Mouse (Mus musculus) liver, embryonic 14.5 days (tissue): ENCODE results near the gene C1ql4. TPM values are rescaled to one million over a fixed set of nuclear protein-coding genes. Genes with fewer than 3 reads are reported as not detected.

ENCODE experiments used
- ATAC-seq: fragments of 200-750 bp; cut with Nextera tagmentation; 2 replicates; pipeline ENCODE4 v1.8.0; 2017; ENCODE audit warnings: moderate number of reproducible peaks, mild to moderate bottlenecking, moderate library complexity; ENCODE audit not compliant: insufficient read depth
- DNase-seq, 3 experiments: peaks; one replicate each; pipeline ENCODE4 v3.0.0-alpha.2; 2012 to 2013; ENCODE audit warnings: low read depth in 3 of 3, low spot score in 3 of 3
- H3K27ac ChIP-seq: fragments of 300-500 bp; sonication (generic); 2 replicates; pipeline ENCODE4 v1.5.1; 2014; ENCODE audit warnings: moderate library complexity, mild to moderate bottlenecking, control low read depth, inconsistent platforms
- H3K27me3 ChIP-seq: fragments of 300-500 bp; sonication (generic); 2 replicates; pipeline ENCODE4 v1.6.1; 2014; ENCODE audit warnings: mild to moderate bottlenecking, low read length, moderate library complexity; ENCODE audit not compliant: control insufficient read depth, insufficient read depth
- H3K36me3 ChIP-seq: fragments of 300-500 bp; sonication (generic); replicated peaks from 2 replicates; pipeline ENCODE4 v1.6.1; 2014; ENCODE audit warnings: low read depth; ENCODE audit not compliant: control insufficient read depth, insufficient read depth
- H3K4me1 ChIP-seq, 2 experiments: fragments of 200-500 bp in 1 of 2; fragments of 300-500 bp in 1 of 2; sonication (generic) in 1 of 2; replicated peaks; 2 replicates each; pipeline ENCODE4 v1.6.1; 2012 to 2014; ENCODE audit warnings: antibody characterized with exemption in 1 of 2, inconsistent platforms in 1 of 2, low read length in 1 of 2; ENCODE audit not compliant: control insufficient read depth in 2 of 2, insufficient read depth in 2 of 2
- H3K4me2 ChIP-seq: fragments of 300-500 bp; sonication (generic); 2 replicates; pipeline ENCODE4 v1.6.1; 2014; ENCODE audit warnings: low read depth, mild to moderate bottlenecking, control low read depth, moderate library complexity
- H3K4me3 ChIP-seq, 2 experiments: fragments of 200-500 bp in 1 of 2; fragments of 300-500 bp in 1 of 2; sonication (generic) in 1 of 2; 2 replicates each; pipeline ENCODE4 v1.5.1; 2012 to 2014; ENCODE audit warnings: low read depth in 2 of 2, low read length in 2 of 2, mild to moderate bottlenecking in 2 of 2, control low read depth in 1 of 2, inconsistent platforms in 1 of 2, moderate library complexity in 1 of 2; ENCODE audit not compliant: insufficient read depth in 1 of 2
- H3K9ac ChIP-seq: fragments of 300-500 bp; sonication (generic); replicated peaks from 2 replicates; pipeline ENCODE4 v1.6.1; 2014; ENCODE audit warnings: mild to moderate bottlenecking, control low read depth, moderate library complexity
- H3K9me3 ChIP-seq: fragments of 300-500 bp; sonication (generic); 2 replicates; pipeline ENCODE4 v1.6.1; 2016; ENCODE audit warnings: low read length, mixed read lengths; ENCODE audit not compliant: control insufficient read depth
- CTCF ChIP-seq: IDR thresholded peaks from 2 replicates; pipeline ENCODE4 v1.5.1; 2016; ENCODE audit warnings: antibody characterized with exemption, low read depth, control low read depth
- EP300 ChIP-seq: IDR thresholded peaks from 2 replicates; pipeline ENCODE4 v1.6.1; 2016; ENCODE audit warnings: antibody characterized with exemption, low read depth
- WGBS: fragments of 180-500 bp; shearing (Covaris S2); extraction: QIAGEN DNeasy Blood & Tissue Kit; methylation state at CpG from one replicate; pipeline ENCODE4 v1.1.7; 2014; ENCODE audit not compliant: insufficient replicate concordance; 5-methylcytosine and 5-hydroxymethylcytosine counted together
- polyA plus RNA-seq, 2 experiments: library from polyadenylated mRNA; depleted of rRNA in 1 of 2; stranded (reverse) in 1 of 2; unstranded in 1 of 2; fragments of >200 nt; fragmentation: Nextera tagmentation in 1 of 2; extraction: Ambion mirVana in 1 of 2; gene quantifications; 2 replicates each; pipeline versions ENCODE4 v1.2.1 to v1.2.3; 2012 to 2014

The C1ql4 gene
- polyA plus RNA-seq, 2 experiments: not detected

- ATAC-seq (no peak), DNase-seq (no peak)
- Histone ChIP-seq H3K4me3 (peak within 1 kb of the TSS in 1 of 2 experiments; percentile 42; a peak in 3 of 4 replicates), H3K36me3 (no peaks in the 10 kb centered on the region), H3K4me1 (peaks cover 0 to 4% of the 10 kb centered on the region in 2 experiments; a peak in 2 of 4 replicates), H3K9me3 (no peaks in the 10 kb centered on the region), H3K9ac (no peak within 1 kb of the TSS), H3K4me2 (peak within 1 kb of the TSS; percentile 62), H3K27me3 (peaks cover 98% of the 10 kb centered on the region), H3K27ac (no peak within 1 kb of the TSS)
- TF ChIP-seq EP300: no peak
- 37% methylated on average over 8 of the region's 8 CpGs for WGBS
These were observed 5.3 kb upstream of the C1ql4 start, which contains the start of gene Dnajc22 for GRCm38 (mm10) chr15:99092870-99093269. TSS of gene Dnajc22 (plus strand) at chr15:99093170.

DNA sequence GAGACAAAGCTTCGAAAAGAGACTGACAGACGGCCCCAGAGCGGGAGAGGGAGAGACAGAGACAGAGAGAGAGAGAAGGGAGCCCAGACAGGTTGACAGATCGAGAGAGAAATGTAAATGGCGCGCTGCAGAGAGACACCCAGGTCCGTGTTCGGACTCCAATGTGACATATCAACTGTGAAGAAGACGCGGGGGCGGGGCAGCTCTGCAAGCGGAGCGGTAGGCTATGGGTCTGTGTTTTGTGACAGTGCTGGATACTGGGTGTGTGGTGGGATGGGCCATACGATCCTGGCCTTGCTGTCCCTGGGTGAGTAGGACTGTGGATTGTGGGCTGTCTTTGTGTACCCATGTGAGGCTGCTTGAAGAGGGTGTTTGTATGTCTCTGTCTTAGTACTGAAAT is 1.5 kb upstream of the C1ql4 start:
- no peak for ATAC-seq
- Histone ChIP-seq H3K27me3 (peaks cover 91% of the 10 kb centered on the region), H3K27ac (no peak overlapping the region), H3K4me3 (no peak overlapping the region), H3K9ac (no peak overlapping the region), H3K4me2 (0 out of 2 replicates have a peak overlapping the region, but pooled peaks have one; percentile 24), H3K9me3 (no peaks in the 10 kb centered on the region), H3K36me3 (no peaks in the 10 kb centered on the region), H3K4me1 (peaks cover 0 to 4% of the 10 kb centered on the region in 2 experiments; a peak in 2 of 4 replicates)
- no peak for DNase-seq
- TF ChIP-seq CTCF: no peak
- no peak for TF ChIP-seq EP300
- WGBS: 8% methylated on average over 14 of the region's 14 CpGs

DNA sequence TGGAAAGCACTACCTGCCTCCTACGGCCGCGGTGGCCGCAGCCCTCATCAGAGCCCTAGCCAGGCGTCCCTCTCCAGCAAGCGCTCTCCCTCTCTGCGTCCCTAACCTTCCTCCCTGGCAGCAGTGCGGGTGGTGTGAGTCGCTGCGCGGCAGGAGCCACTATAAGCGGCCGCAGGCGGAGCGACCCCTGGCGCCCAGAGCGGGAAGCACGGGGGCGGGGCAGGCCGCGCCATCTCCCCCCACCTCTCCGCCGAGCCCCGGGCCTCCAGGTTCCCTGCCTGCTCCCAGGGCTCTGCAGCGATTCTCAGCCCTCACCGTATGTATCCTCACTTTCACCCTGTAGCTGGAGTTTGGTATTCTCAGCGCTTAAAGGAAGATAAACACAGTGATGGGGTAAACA is 675 bp upstream of the C1ql4 start:
- under 1% methylated on average over 27 of the region's 27 CpGs for WGBS
- H3K36me3 ChIP-seq: no peaks in the 10 kb centered on the region; the same call in 1 of the 2 replicates
- no peaks in the 10 kb centered on the region for H3K9me3 ChIP-seq
- peaks cover 0 to 8% of the 10 kb centered on the region in 2 experiments; a peak in 2 of 4 replicates for H3K4me1 ChIP-seq
- DNase-seq: no peak
- 0 out of 2 replicates have a peak, but pooled peaks have one; percentile 29 for ATAC-seq
- no peak overlapping the region for H3K27ac ChIP-seq
- no peak overlapping the region for H3K9ac ChIP-seq
- H3K4me3 ChIP-seq: no peak overlapping the region
- TF ChIP-seq EP300 (no peak), CTCF (peak; percentile 75)
- H3K27me3 ChIP-seq: peaks cover 85% of the 10 kb centered on the region
- peak overlapping the region; percentile 24; the same call in 1 of the 2 replicates for H3K4me2 ChIP-seq

DNA sequence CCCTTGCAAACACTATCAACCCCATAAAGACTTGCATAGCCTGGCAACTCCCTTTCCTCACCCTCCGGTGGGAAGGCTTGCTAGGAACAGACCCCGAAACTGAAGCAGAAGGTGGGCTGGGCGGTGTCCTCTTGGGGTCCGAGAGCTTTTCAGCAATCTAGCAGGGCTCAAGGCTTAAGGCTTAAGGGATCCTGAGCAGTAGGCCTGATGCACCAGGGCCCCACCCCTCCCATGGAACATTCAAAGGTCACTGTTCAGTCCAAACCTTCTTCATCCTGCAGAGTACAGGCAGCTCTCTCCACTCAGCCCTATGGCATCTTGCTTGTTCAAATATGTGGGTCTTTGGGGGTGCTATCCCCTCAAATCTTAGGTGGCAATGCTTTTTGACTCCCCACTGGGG is 1.6 kb downstream of the C1ql4 start:
- H3K27ac ChIP-seq: no peak overlapping the region
- no peaks in the 10 kb centered on the region for H3K9me3 ChIP-seq
- H3K36me3 ChIP-seq: peaks cover 17% of the 10 kb centered on the region
- H3K4me2 ChIP-seq: no peak overlapping the region
- peaks cover 0 to 6% of the 10 kb centered on the region in 2 experiments; a peak in 2 of 4 replicates for H3K4me1 ChIP-seq
- DNase-seq (no peak), ATAC-seq (no peak)
- 81% methylated on average over 4 of the region's 4 CpGs for WGBS
- no peak overlapping the region for H3K9ac ChIP-seq
- no peak overlapping the region for H3K4me3 ChIP-seq
- H3K27me3 ChIP-seq: peaks cover 62% of the 10 kb centered on the region
- no peak for TF ChIP-seq CTCF
- TF ChIP-seq EP300: no peak

- WGBS: 24% methylated on average over 19 of the region's 19 CpGs
- Histone ChIP-seq H3K36me3 (peaks cover 17% of the 10 kb centered on the region), H3K27me3 (peaks cover 49% of the 10 kb centered on the region), H3K9me3 (no peaks in the 10 kb centered on the region), H3K4me1 (peaks cover 0 to 6% of the 10 kb centered on the region in 2 experiments; a peak in 2 of 4 replicates), H3K4me3 (no peak overlapping the region), H3K27ac (no peak overlapping the region), H3K9ac (no peak overlapping the region), H3K4me2 (no peak overlapping the region)
- ATAC-seq (no peak), DNase-seq (no peak)
- TF ChIP-seq CTCF: no peak
- TF ChIP-seq EP300: no peak
These were observed 3.0 kb downstream of the C1ql4 start for GRCm38 (mm10) chr15:99084618-99085017.
